Mouse (Mus musculus): ENCODE results near the gene Zcchc2.

GRCm38 (mm10) chr1:105962084-105962818, 28.0 kb upstream of the Zcchc2 start:
- TF ChIP-seq POLR2A (IDR thresholded peaks at IDR 0.05; ENCODE audit: extremely low read depth, insufficient read depth, low read length) (no peak), CTCF (IDR thresholded peaks at IDR 0.05; ENCODE audit: low read depth, low read length) (no peak)
